Mouse (Mus musculus) adrenal gland, postnatal 14 days (tissue): ENCODE measurements around the gene Ccdc58. TPM values are rescaled to one million over a fixed set of nuclear protein-coding genes. Genes with fewer than 3 reads are reported as not detected.
"Not testable (repeated sequence)": the region's sequence is repeated elsewhere in the genome, so short reads cannot be mapped to it uniquely, and the experiment has no call there.

ENCODE experiments used
- DNase-seq: peaks from one replicate; pipeline ENCODE4 v3.0.0; 2021; ENCODE audit warnings: mixed read lengths
- total RNA-seq: library from RNA; stranded (reverse); gene quantifications from 2 replicates; pipeline ENCODE4 v1.2.3, GENCODE M21; 2021

Ccdc58 gene
- total RNA-seq, 1 experiment from 2014 or later = 50.9 TPM

DNA sequence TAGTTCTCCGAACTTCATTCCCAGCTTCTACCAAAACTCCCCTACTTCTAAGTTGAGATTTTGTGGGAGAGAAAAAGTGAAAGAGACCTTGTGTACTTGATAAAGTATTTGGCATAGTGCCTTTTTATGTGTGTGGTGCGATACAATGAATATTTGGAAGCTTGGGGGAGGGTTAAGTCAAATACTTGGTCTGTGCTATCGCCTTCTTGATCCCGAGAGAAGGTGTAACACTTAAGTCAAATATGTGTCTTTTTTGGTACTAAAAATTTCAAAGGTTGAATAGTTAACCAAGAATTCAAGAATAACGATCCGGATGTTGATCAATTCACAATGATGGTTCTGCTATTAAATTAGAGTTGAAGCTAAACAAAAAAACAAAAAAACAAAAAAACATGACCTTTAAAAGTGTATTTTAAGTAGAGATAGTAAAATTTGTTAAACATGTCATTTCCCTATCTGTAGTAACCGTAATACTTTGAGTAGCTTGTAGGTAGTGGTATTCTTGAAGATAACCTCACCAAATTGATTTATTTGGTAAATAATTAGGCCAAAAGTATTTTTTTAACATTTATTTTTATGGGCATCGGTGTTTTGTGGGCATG is 1.0 kb downstream of the Ccdc58 start:
- no peak for DNase-seq

- DNase-seq = no peak
Measured at GRCm38 (mm10) chr16:36074772-36075171, 3.3 kb downstream of the Ccdc58 start.

DNA sequence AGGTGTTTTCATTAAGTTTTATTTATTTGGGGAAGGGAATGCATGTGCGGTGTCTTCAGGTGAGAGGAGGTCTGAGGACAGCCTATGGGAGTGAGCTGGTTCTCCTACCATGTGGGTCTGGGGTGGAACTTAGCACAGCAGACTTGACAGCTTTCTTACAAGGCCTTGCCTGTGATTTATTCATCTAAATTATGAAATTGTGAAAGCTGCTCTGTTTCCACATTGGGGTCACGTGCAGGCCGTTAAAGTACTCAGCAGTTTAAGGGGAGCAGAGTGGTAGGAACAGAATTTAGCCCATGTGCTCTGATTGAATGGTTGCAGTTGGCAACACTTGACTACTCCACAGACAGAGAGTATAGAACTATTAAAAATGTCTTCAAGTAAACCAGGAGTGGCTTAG is 8.4 kb downstream of the Ccdc58 start:
- DNase-seq = peak; percentile 16

GRCm38 (mm10) chr16:36087846-36088245 is 16.4 kb downstream of the Ccdc58 start:
- no peak for DNase-seq

DNA sequence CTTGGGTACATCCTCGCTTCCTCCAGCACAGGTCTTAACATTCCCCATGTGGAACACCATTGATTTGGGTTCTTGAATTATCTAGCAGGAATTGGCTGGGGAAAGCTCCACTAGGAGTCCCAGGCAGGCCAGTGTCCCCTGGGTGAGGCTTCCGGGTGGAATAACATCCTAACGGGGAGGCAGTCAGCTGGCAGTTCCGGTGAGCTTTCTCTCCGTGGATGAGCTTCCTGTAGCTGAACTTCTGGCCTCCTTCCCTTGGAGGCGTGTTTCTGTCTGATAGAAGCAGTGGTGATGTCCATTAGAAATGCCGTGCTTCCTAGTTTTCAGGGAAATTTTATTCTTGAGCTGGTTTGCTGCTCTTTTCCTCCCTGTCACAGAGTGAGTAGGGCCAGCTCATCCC is 17.6 kb downstream of the Ccdc58 start:
- peak; percentile 30 for DNase-seq

DNA sequence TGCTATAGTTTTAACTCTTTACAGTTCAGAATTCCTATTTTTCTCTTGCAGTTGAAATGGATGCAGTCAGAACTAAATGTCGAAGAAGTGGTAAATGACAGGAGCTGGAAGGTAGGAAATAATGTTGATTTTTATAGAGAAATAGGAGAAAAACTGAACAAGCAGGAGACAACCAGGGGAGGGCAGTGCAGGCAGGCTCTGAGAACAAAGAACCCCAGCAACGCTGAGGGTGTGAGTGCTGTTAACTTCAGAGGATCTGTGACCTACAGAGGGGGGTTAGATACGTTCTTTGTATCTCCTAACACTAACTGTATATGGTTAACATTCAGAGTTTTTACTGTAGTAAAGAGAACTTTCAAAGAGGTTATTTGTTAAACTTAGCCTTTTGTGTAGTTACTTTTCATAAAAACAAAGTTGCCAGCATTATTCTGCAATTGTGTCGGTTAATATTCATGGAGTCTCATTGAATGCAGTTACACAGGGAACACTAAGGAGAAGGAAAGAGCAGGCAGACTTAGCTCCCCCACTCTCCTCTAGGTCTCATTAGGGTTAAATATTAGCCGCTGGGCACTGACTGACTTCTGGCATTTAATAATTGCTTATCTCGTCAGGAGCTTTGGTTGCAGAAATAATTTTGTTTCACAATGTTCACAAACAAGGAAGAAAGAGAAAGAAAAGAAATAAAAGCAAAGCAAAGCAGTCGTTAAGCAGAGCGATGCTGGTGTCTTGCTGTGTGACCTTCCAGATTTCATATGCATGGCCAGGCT is 18.5 kb downstream of the Ccdc58 start:
- DNase-seq = peak; percentile 19

DNA sequence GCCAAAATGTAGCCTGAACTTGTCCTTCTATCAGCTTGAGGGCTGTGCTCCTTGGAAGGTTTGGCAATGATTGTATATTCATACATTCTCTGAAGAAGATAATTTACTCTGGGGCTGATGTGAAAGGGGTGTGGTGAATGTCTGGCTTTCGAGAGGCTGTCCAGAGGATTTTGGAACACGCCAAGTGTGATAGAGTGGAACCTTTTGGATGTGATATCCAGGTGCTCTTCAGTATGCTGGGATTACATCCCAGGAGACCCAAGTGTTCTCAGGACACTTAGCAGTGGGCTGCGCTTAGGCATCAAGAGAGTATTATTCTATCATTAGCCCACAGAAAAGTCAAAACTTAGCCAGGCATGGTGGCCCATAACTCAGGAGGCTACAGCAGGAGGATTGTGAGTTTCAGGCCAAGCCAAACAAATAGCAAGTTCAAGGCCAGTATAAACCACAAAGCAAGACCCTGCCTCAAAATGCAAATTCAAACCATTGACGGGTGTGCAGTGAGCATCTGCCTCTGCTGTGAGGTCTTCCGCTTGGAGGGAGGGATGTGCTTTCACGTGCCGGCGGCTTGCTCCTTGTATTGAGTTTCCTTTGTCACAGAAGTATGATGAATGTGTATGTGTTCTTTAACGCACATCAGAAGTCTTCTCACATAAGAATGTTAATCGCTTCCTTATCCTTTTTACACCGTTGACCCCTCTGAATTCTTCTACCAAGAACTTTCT is 19.5 kb downstream of the Ccdc58 start:
- DNase-seq = no peak

- DNase-seq = no peak
Measured at GRCm38 (mm10) chr16:36094079-36094478, 22.6 kb downstream of the Ccdc58 start.

GRCm38 (mm10) chr16:36097813-36098499 is 26.5 kb downstream of the Ccdc58 start:
- not testable (repeated sequence) for DNase-seq

GRCm38 (mm10) chr16:36101526-36101925 is 30.0 kb downstream of the Ccdc58 start:
- no peak for DNase-seq

DNA sequence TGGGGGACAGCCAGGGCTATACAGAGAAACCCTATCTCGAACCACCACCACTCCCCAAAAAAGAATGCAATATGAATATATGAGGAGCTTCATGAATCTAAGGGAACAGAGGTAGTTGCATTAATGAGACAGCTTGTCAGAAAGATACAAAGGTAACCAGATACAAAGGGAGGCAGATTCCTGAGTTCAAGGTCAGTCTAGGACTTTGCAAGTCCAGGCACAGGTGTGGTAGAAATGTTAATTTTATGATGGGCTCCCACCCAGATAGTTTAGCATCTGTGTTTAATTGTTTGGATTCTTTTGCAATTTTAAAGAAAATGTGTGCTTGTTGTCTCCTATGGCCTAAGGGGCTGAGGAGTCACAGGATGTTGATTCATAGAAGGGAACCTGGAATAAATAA is 30.7 kb downstream of the Ccdc58 start:
- no peak for DNase-seq

- not testable (repeated sequence) for DNase-seq
Measured at GRCm38 (mm10) chr16:36111486-36111885, 40.0 kb downstream of the Ccdc58 start.

DNA sequence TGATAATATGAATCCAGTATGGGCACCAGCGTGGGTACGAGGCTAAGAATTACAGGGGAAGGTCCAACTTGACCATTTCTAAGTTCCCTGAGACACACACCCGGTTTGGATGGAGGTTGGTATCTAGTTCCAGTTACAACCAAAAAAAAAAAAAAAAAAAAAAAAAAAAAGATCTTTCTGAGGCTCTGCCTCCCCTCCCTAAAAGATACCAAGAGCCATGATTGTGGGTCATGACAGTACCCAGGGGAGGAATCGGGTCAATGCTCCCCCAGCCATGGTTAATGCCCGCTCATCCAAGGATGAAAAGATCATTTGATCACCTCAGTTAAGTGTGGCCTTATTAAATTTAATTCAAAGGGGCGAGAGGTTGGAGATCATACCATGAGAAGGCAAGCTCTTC is 44.3 kb downstream of the Ccdc58 start:
- DNase-seq = not testable (repeated sequence)

DNA sequence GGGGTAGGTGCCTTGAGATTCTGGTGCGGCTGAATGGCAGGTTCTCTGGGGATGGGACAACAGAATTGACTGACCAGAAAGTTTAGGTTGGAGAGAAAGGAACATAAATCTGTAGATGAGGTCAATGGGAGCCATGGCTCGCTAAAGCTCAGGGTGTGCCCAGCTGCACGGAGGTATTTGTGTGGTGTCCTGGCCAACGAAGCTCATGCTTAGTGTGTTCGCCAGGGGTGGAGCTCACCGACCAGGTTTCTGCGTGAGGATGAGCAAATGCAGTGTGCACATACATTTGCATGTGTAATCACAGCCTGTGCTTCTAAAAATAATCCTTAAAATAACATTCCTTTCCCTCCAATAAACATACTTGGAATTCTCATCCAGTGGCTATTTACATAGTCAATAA is 56.6 kb downstream of the Ccdc58 start:
- no peak for DNase-seq

- DNase-seq = no peak
Measured at GRCm38 (mm10) chr16:36131141-36131540, 59.7 kb downstream of the Ccdc58 start, which contains the start of gene Csta1. Gene Csta1, minus strand, starts transcription at chr16:36131241.

DNA sequence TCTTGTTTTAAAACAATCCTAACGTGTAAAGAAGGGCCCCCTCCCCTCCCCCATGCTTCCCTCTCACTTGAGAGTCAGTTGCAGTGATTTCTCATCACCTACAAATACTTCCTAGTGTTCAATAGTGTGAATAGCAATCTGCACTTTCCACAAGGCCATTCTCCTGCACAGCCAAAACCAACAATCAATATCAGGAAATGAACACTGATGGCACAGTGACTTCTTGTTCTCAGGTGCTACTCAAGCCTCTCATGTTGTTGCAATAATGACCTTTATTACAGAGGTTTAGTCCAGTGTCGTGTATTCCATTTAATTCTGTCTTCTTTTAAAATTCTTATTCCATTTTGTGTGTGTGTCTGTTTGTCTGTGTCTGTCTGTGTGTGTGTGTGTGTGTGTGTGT is 66.7 kb downstream of the Ccdc58 start:
- DNase-seq = no peak

Other genes starting within 250 kb of the Ccdc58 start
- gene Parp14, start 200.1 kb upstream of the Ccdc58 start, total RNA-seq = 10.0 and 15.4 TPM in 2 replicates
- gene Parp9, start 133.2 kb upstream of the Ccdc58 start, total RNA-seq = 13.8 and 16.1 TPM in 2 replicates
- 9.4 and 11.7 TPM in 2 replicates for gene Dtx3l, start 132.5 kb upstream of the Ccdc58 start, total RNA-seq
- gene Kpna1, start 92.9 kb upstream of the Ccdc58 start, total RNA-seq = 62.9 and 69.5 TPM in 2 replicates
- 3.6 and 5.1 TPM in 2 replicates for gene Wdr5b, start 30.5 kb upstream of the Ccdc58 start, total RNA-seq
- 206 and 210 TPM in 2 replicates for gene Fam162a, start 91 bp upstream of the Ccdc58 start, total RNA-seq
- gene Csta1, start 59.6 kb downstream of the Ccdc58 start, total RNA-seq = not detected in 2 replicates
- gene Stfa2l1, start 85.1 kb downstream of the Ccdc58 start, total RNA-seq = not detected in 2 replicates
- 1.0 TPM in 1 of 2 replicates, not detected in the other for gene Gm5483, start 112.5 kb downstream of the Ccdc58 start, total RNA-seq
- not detected in 2 replicates for gene Gm5416, start 138.7 kb downstream of the Ccdc58 start, total RNA-seq
- not detected in 2 replicates for gene 2010005H15Rik, start 149.8 kb downstream of the Ccdc58 start, total RNA-seq
- not detected in 2 replicates for gene Stfa1, start 205.3 kb downstream of the Ccdc58 start, total RNA-seq